Mouse (Mus musculus) liver, adult 2 months (tissue): ENCODE measurements around the gene Clec10a.

Source experiments
- CTCF ChIP-seq: fragments of 200-500 bp; IDR thresholded peaks from 2 replicates; pipeline ENCODE4 v1.5.1; 2011; ENCODE audit warnings: low read depth, low read length, control low read depth
- POLR2A ChIP-seq: fragments of 200-500 bp; IDR thresholded peaks from 2 replicates; pipeline ENCODE4 v1.6.1; 2011; ENCODE audit warnings: low read length, control low read depth; ENCODE audit not compliant: insufficient read depth; ENCODE audit errors: extremely low read depth

- TF ChIP-seq CTCF (no peak), POLR2A (no peak)
Observed at GRCm38 (mm10) chr11:70168136-70168535, 12.1 kb downstream of the Clec10a start.
